Mouse (Mus musculus): ENCODE measurements around the gene Edf1. TPM values are rescaled to one million over a fixed set of nuclear protein-coding genes. Genes with fewer than 3 reads are reported as not detected.

Edf1 gene
- polyA plus RNA-seq, 1 experiment from 2014 or later, result 346 TPM

GRCm38 (mm10) chr2:25596765-25597510, 39.3 kb downstream of the Edf1 start:
- ATAC-seq (ENCODE audit: insufficient number of reproducible peaks, insufficient read depth, low FRiP score, low read depth), result no peak
- H3K4me2 ChIP-seq (replicated peaks; ENCODE audit: low read depth, low read length), result no peak overlapping the region
- H3K9me3 ChIP-seq (ENCODE audit: control insufficient read depth, low read depth, low read length), result no peaks in the 10 kb centered on the region
- peaks cover 88% of the 10 kb centered on the region for H3K36me3 ChIP-seq (ENCODE audit: control insufficient read depth, insufficient read depth, low read length)
- no peaks in the 10 kb centered on the region for H3K4me1 ChIP-seq (ENCODE audit: control insufficient read depth, insufficient read depth, low read length)
- H3K27me3 ChIP-seq (ENCODE audit: control insufficient read depth, insufficient read depth, low read length), result no peaks in the 10 kb centered on the region
- no peak overlapping the region for H3K9ac ChIP-seq (replicated peaks; ENCODE audit: low read depth, low read length)
- 89% methylated on average over 5 of the region's 5 CpGs for WGBS
- no peak overlapping the region for H3K4me3 ChIP-seq (ENCODE audit: low read depth, low read length)
- no peak overlapping the region for H3K27ac ChIP-seq (ENCODE audit: low read length)

- Histone ChIP-seq H3K4me3 (ENCODE audit: low read depth, low read length) (no peak overlapping the region), H3K4me2 (replicated peaks; ENCODE audit: low read depth, low read length) (no peak overlapping the region), H3K36me3 (ENCODE audit: control insufficient read depth, insufficient read depth, low read length) (peaks cover 78% of the 10 kb centered on the region), H3K27ac (ENCODE audit: low read length) (no peak overlapping the region), H3K4me1 (ENCODE audit: control insufficient read depth, insufficient read depth, low read length) (no peaks in the 10 kb centered on the region), H3K9ac (replicated peaks; ENCODE audit: low read depth, low read length) (no peak overlapping the region), H3K27me3 (ENCODE audit: control insufficient read depth, insufficient read depth, low read length) (no peaks in the 10 kb centered on the region), H3K9me3 (ENCODE audit: control insufficient read depth, low read depth, low read length) (no peaks in the 10 kb centered on the region)
- ATAC-seq (ENCODE audit: insufficient number of reproducible peaks, insufficient read depth, low FRiP score, low read depth), result no peak
- WGBS, result 87% methylated on average over 1 of the region's 1 CpGs
Observed at GRCm38 (mm10) chr2:25598749-25599148, 41.1 kb downstream of the Edf1 start.

- Histone ChIP-seq H3K9me3 (ENCODE audit: control insufficient read depth, low read depth, low read length) (no peaks in the 10 kb centered on the region), H3K4me3 (ENCODE audit: low read depth, low read length) (no peak overlapping the region), H3K27ac (ENCODE audit: low read length) (no peak overlapping the region), H3K36me3 (ENCODE audit: control insufficient read depth, insufficient read depth, low read length) (peaks cover 71% of the 10 kb centered on the region), H3K9ac (replicated peaks; ENCODE audit: low read depth, low read length) (no peak overlapping the region), H3K27me3 (ENCODE audit: control insufficient read depth, insufficient read depth, low read length) (no peaks in the 10 kb centered on the region), H3K4me1 (ENCODE audit: control insufficient read depth, insufficient read depth, low read length) (no peaks in the 10 kb centered on the region), H3K4me2 (replicated peaks; ENCODE audit: low read depth, low read length) (no peak overlapping the region)
- no peak for ATAC-seq (ENCODE audit: insufficient number of reproducible peaks, insufficient read depth, low FRiP score, low read depth)
- WGBS, result 76% methylated on average over 2 of the region's 2 CpGs
Observed at GRCm38 (mm10) chr2:25600037-25600436, 42.4 kb downstream of the Edf1 start.

- Histone ChIP-seq H3K27me3 (ENCODE audit: control insufficient read depth, insufficient read depth, low read length) (no peaks in the 10 kb centered on the region), H3K4me3 (ENCODE audit: low read depth, low read length) (no peak overlapping the region), H3K9ac (replicated peaks; ENCODE audit: low read depth, low read length) (no peak overlapping the region), H3K9me3 (ENCODE audit: control insufficient read depth, low read depth, low read length) (no peaks in the 10 kb centered on the region), H3K4me1 (ENCODE audit: control insufficient read depth, insufficient read depth, low read length) (peaks cover 14% of the 10 kb centered on the region), H3K4me2 (replicated peaks; ENCODE audit: low read depth, low read length) (no peak overlapping the region), H3K36me3 (ENCODE audit: control insufficient read depth, insufficient read depth, low read length) (peaks cover 46% of the 10 kb centered on the region), H3K27ac (ENCODE audit: low read length) (no peak overlapping the region)
- ATAC-seq (ENCODE audit: insufficient number of reproducible peaks, insufficient read depth, low FRiP score, low read depth), result no peak
- WGBS, result 92% methylated on average over 5 of the region's 5 CpGs
Observed at GRCm38 (mm10) chr2:25602526-25602925, 44.9 kb downstream of the Edf1 start.

- WGBS, result under 1% methylated on average over 80 of the region's 80 CpGs
Observed at GRCm38 (mm10) chr2:25607761-25608622, 50.3 kb downstream of the Edf1 start, which contains the start of gene Rabl6. TSS of gene Rabl6 (minus strand) at chr2:25608521.

GRCm38 (mm10) chr2:25608671-25609070, 51.0 kb downstream of the Edf1 start:
- Histone ChIP-seq H3K36me3 (ENCODE audit: control insufficient read depth, insufficient read depth, low read length) (no peaks in the 10 kb centered on the region), H3K4me3 (ENCODE audit: low read depth, low read length) (peak overlapping the region; percentile 99), H3K27me3 (ENCODE audit: control insufficient read depth, insufficient read depth, low read length) (0 out of 2 replicates have a peak, but pooled peaks cover 2% of the 10 kb centered on the region), H3K4me1 (ENCODE audit: control insufficient read depth, insufficient read depth, low read length) (peaks cover 17% of the 10 kb centered on the region), H3K9me3 (ENCODE audit: control insufficient read depth, low read depth, low read length) (no peaks in the 10 kb centered on the region), H3K4me2 (replicated peaks; ENCODE audit: low read depth, low read length) (peak overlapping the region; percentile 72), H3K9ac (replicated peaks; ENCODE audit: low read depth, low read length) (0 out of 2 replicates have a peak overlapping the region, but pooled peaks have one; percentile 92), H3K27ac (ENCODE audit: low read length) (peak overlapping the region; percentile 95; the same call in 1 of the 2 replicates)
- ATAC-seq (ENCODE audit: insufficient number of reproducible peaks, insufficient read depth, low FRiP score, low read depth), result no peak
- WGBS, result 60% methylated on average over 10 of the region's 10 CpGs

More at GRCm38 (mm10) chr2:25607761-25608622, 50.3 kb downstream of the Edf1 start, which contains the start of gene Rabl6:
- Histone ChIP-seq H3K4me1 (ENCODE audit: control insufficient read depth, insufficient read depth, low read length) (peaks cover 17% of the 10 kb centered on the region), H3K27ac (ENCODE audit: low read length) (peak within 1 kb of the TSS; percentile 95), H3K4me3 (ENCODE audit: low read depth, low read length) (peak within 1 kb of the TSS; percentile 99), H3K36me3 (ENCODE audit: control insufficient read depth, insufficient read depth, low read length) (no peaks in the 10 kb centered on the region), H3K9me3 (ENCODE audit: control insufficient read depth, low read depth, low read length) (no peaks in the 10 kb centered on the region), H3K4me2 (replicated peaks; ENCODE audit: low read depth, low read length) (peak within 1 kb of the TSS; percentile 72), H3K27me3 (ENCODE audit: control insufficient read depth, insufficient read depth, low read length) (0 out of 2 replicates have a peak, but pooled peaks cover 2% of the 10 kb centered on the region), H3K9ac (replicated peaks; ENCODE audit: low read depth, low read length) (peak within 1 kb of the TSS; percentile 92)
- ATAC-seq (ENCODE audit: insufficient number of reproducible peaks, insufficient read depth, low FRiP score, low read depth), result peak; percentile 89

Other genes with a start within 250 kb of the Edf1 start
- 1.8 and 3.2 TPM in 2 replicates for gene Grin1, start 238.7 kb upstream of the Edf1 start, polyA plus RNA-seq (2014; fragmentation: Nextera tagmentation; extraction: Ambion mirVana)
- 98.7 and 111 TPM in 2 replicates for gene Man1b1, start 225.5 kb upstream of the Edf1 start, polyA plus RNA-seq (2014; fragmentation: Nextera tagmentation; extraction: Ambion mirVana)
- gene Dpp7, start 201.5 kb upstream of the Edf1 start, polyA plus RNA-seq (2014; fragmentation: Nextera tagmentation; extraction: Ambion mirVana), result 16.8 and 19.5 TPM in 2 replicates
- gene Uap1l1, start 192.2 kb upstream of the Edf1 start, polyA plus RNA-seq (2014; fragmentation: Nextera tagmentation; extraction: Ambion mirVana), result 21.9 and 27.2 TPM in 2 replicates
- 31.3 and 36.4 TPM in 2 replicates for gene Sapcd2, start 185.5 kb upstream of the Edf1 start, polyA plus RNA-seq (2014; fragmentation: Nextera tagmentation; extraction: Ambion mirVana)
- gene Entpd2, start 162.0 kb upstream of the Edf1 start, polyA plus RNA-seq (2014; fragmentation: Nextera tagmentation; extraction: Ambion mirVana), result 8.0 and 9.0 TPM in 2 replicates
- 48.3 and 53.7 TPM in 2 replicates for gene Npdc1, start 158.5 kb upstream of the Edf1 start, polyA plus RNA-seq (2014; fragmentation: Nextera tagmentation; extraction: Ambion mirVana)
- 0.12 TPM in 1 of 2 replicates, not detected in the other for gene Fut7, start 134.6 kb upstream of the Edf1 start, polyA plus RNA-seq (2014; fragmentation: Nextera tagmentation; extraction: Ambion mirVana)
- 5.4 and 6.4 TPM in 2 replicates for gene Abca2, start 129.1 kb upstream of the Edf1 start, polyA plus RNA-seq (2014; fragmentation: Nextera tagmentation; extraction: Ambion mirVana)
- gene Clic3, start 101.0 kb upstream of the Edf1 start, polyA plus RNA-seq (2014; fragmentation: Nextera tagmentation; extraction: Ambion mirVana), result 7.2 and 9.0 TPM in 2 replicates
- 30.3 and 34.2 TPM in 2 replicates for gene Paxx, start 96.8 kb upstream of the Edf1 start, polyA plus RNA-seq (2014; fragmentation: Nextera tagmentation; extraction: Ambion mirVana)
- gene Ptgds, start 87.8 kb upstream of the Edf1 start, polyA plus RNA-seq (2014; fragmentation: Nextera tagmentation; extraction: Ambion mirVana), result 5.3 and 6.4 TPM in 2 replicates
- gene Lcn12, start 63.9 kb upstream of the Edf1 start, polyA plus RNA-seq (2014; fragmentation: Nextera tagmentation; extraction: Ambion mirVana), result not detected in 2 replicates
- gene Fbxw5, start 57.1 kb upstream of the Edf1 start, polyA plus RNA-seq (2014; fragmentation: Nextera tagmentation; extraction: Ambion mirVana), result 77.5 and 79.3 TPM in 2 replicates
- 4.8 and 7.4 TPM in 2 replicates for gene C8g, start 56.1 kb upstream of the Edf1 start, polyA plus RNA-seq (2014; fragmentation: Nextera tagmentation; extraction: Ambion mirVana)
- gene Traf2, start 10.9 kb upstream of the Edf1 start, polyA plus RNA-seq (2014; fragmentation: Nextera tagmentation; extraction: Ambion mirVana), result 30.5 and 33.2 TPM in 2 replicates
- 3.6 and 5.5 TPM in 2 replicates for gene Mamdc4, start 17.0 kb downstream of the Edf1 start, polyA plus RNA-seq (2014; fragmentation: Nextera tagmentation; extraction: Ambion mirVana)
- 225 and 231 TPM in 2 replicates for gene Phpt1, start 17.4 kb downstream of the Edf1 start, polyA plus RNA-seq (2014; fragmentation: Nextera tagmentation; extraction: Ambion mirVana)
- 0.70 and 1.3 TPM in 2 replicates for gene Ajm1, start 23.9 kb downstream of the Edf1 start, polyA plus RNA-seq (2014; fragmentation: Nextera tagmentation; extraction: Ambion mirVana)
- 67.2 and 69.0 TPM in 2 replicates for gene Rabl6, start 50.7 kb downstream of the Edf1 start, polyA plus RNA-seq (2014; fragmentation: Nextera tagmentation; extraction: Ambion mirVana)
- 0.19 and 0.24 TPM in 2 replicates for gene Ccdc183, start 59.8 kb downstream of the Edf1 start, polyA plus RNA-seq (2014; fragmentation: Nextera tagmentation; extraction: Ambion mirVana)
- gene Tmem141, start 64.2 kb downstream of the Edf1 start, polyA plus RNA-seq (2014; fragmentation: Nextera tagmentation; extraction: Ambion mirVana), result 25.5 and 26.3 TPM in 2 replicates
- gene Fcna, start 70.2 kb downstream of the Edf1 start, polyA plus RNA-seq (2014; fragmentation: Nextera tagmentation; extraction: Ambion mirVana), result 0.98 and 1.4 TPM in 2 replicates
- gene Lcn8, start 95.3 kb downstream of the Edf1 start, polyA plus RNA-seq (2014; fragmentation: Nextera tagmentation; extraction: Ambion mirVana), result not detected in 2 replicates
- gene Lcn5, start 100.1 kb downstream of the Edf1 start, polyA plus RNA-seq (2014; fragmentation: Nextera tagmentation; extraction: Ambion mirVana), result not detected in 2 replicates
- not detected in 2 replicates for gene Lcn6, start 118.9 kb downstream of the Edf1 start, polyA plus RNA-seq (2014; fragmentation: Nextera tagmentation; extraction: Ambion mirVana)
- not detected in 2 replicates for gene Lcn10, start 124.9 kb downstream of the Edf1 start, polyA plus RNA-seq (2014; fragmentation: Nextera tagmentation; extraction: Ambion mirVana)
- gene Obp2a, start 142.2 kb downstream of the Edf1 start, polyA plus RNA-seq (2014; fragmentation: Nextera tagmentation; extraction: Ambion mirVana), result not detected in 2 replicates
- gene Bmyc, start 148.9 kb downstream of the Edf1 start, polyA plus RNA-seq (2014; fragmentation: Nextera tagmentation; extraction: Ambion mirVana), result 72.0 and 74.9 TPM in 2 replicates
- not detected in 2 replicates for gene Obp2b, start 179.2 kb downstream of the Edf1 start, polyA plus RNA-seq (2014; fragmentation: Nextera tagmentation; extraction: Ambion mirVana)
- not detected in 2 replicates for gene Lcn3, start 207.7 kb downstream of the Edf1 start, polyA plus RNA-seq (2014; fragmentation: Nextera tagmentation; extraction: Ambion mirVana)
- not detected in 2 replicates for gene Lcn11, start 219.2 kb downstream of the Edf1 start, polyA plus RNA-seq (2014; fragmentation: Nextera tagmentation; extraction: Ambion mirVana)
- gene Gm13539, start 224.4 kb downstream of the Edf1 start, polyA plus RNA-seq (2014; fragmentation: Nextera tagmentation; extraction: Ambion mirVana), result not detected in 2 replicates